Mouse (Mus musculus) hindbrain, embryonic 14.5 days (tissue): Measurements from ENCODE around the gene Mvb12b. TPM values are rescaled to one million over a fixed set of nuclear protein-coding genes. Genes with fewer than 3 reads are reported as not detected.

ENCODE experiments used
- ATAC-seq: fragments of 200-750 bp; cut with Nextera tagmentation; 2 replicates; pipeline ENCODE4 v1.8.0; 2017; ENCODE audit warnings: moderate number of reproducible peaks, mild to moderate bottlenecking, moderate TSS enrichment, moderate library complexity; ENCODE audit not compliant: low FRiP score
- DNase-seq: peaks from one replicate; pipeline ENCODE4 v3.0.0-alpha.2; 2015; ENCODE audit warnings: low spot score
- H3K27ac ChIP-seq: fragments of 300-500 bp; sonication (generic); 2 replicates; pipeline ENCODE4 v1.5.1; 2014; ENCODE audit warnings: mild to moderate bottlenecking, moderate library complexity
- H3K27me3 ChIP-seq: fragments of 300-500 bp; sonication (generic); 2 replicates; pipeline ENCODE4 v1.6.1; 2014; ENCODE audit warnings: mild to moderate bottlenecking, low read length, mixed read lengths; ENCODE audit not compliant: control insufficient read depth, insufficient read depth
- H3K36me3 ChIP-seq: fragments of 300-500 bp; sonication (generic); replicated peaks from 2 replicates; pipeline ENCODE4 v1.6.1; 2014; ENCODE audit not compliant: control insufficient read depth, insufficient read depth
- H3K4me1 ChIP-seq: fragments of 300-500 bp; sonication (generic); replicated peaks from 2 replicates; pipeline ENCODE4 v1.6.1; 2014; ENCODE audit warnings: antibody characterized with exemption, low read length, mixed read lengths; ENCODE audit not compliant: control insufficient read depth, insufficient read depth
- H3K4me2 ChIP-seq: fragments of 300-500 bp; sonication (generic); replicated peaks from 2 replicates; pipeline ENCODE4 v1.6.1; 2014; ENCODE audit warnings: mild to moderate bottlenecking, moderate library complexity
- H3K4me3 ChIP-seq: fragments of 300-500 bp; sonication (generic); replicated peaks from 2 replicates; pipeline ENCODE4 v1.5.1; 2014; ENCODE audit warnings: mild to moderate bottlenecking, low read length
- H3K9ac ChIP-seq: fragments of 300-500 bp; sonication (generic); 2 replicates; pipeline ENCODE4 v1.6.1; 2014
- H3K9me3 ChIP-seq: fragments of 300-500 bp; sonication (generic); 2 replicates; pipeline ENCODE4 v1.6.1; 2016; ENCODE audit warnings: low read length; ENCODE audit not compliant: control insufficient read depth
- WGBS: fragments of 180-500 bp; shearing (Covaris S2); extraction: QIAGEN DNeasy Blood & Tissue Kit; methylation state at CpG from one replicate; pipeline ENCODE4 v1.1.7; 2014; 5-methylcytosine and 5-hydroxymethylcytosine counted together
- polyA plus RNA-seq: library from polyadenylated mRNA; unstranded; fragments of >200 nt; fragmentation: Nextera tagmentation; extraction: Ambion mirVana; gene quantifications from 2 replicates; pipeline ENCODE4 v1.2.1, GENCODE M21; 2014

Mvb12b gene
- polyA plus RNA-seq, 1 experiment from 2014 or later: 48.0 TPM

DNA sequence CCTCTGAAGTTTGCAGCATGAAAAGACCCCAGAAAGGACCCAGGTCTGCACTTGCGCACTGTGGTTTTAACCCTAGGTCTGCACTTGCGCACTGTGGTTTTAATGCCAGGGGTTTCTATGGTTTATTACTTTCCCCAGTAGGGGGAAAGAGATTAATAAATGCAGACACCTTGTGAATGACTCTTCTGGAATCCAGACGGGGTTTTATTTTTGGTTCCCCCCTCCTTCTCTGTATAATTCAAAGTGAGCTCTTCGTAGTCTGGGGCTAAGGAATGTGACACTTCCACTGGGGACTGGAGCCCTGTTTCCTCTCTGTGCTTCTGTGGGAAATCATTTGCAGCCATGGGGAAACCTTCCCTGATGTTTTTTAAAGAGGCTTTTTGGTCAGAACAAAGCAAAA lies 113.6 kb downstream of the Mvb12b start:
- DNase-seq (no peak), ATAC-seq (no peak)
- peaks cover 11% of the 10 kb centered on the region for H3K36me3 ChIP-seq
- no peak overlapping the region for H3K4me3 ChIP-seq
- H3K4me2 ChIP-seq: no peak overlapping the region
- no peak overlapping the region for H3K9ac ChIP-seq
- 51% methylated on average over 4 of the region's 4 CpGs for WGBS
- H3K27me3 ChIP-seq: no peaks in the 10 kb centered on the region
- peaks cover 34% of the 10 kb centered on the region for H3K4me1 ChIP-seq
- peak overlapping the region; percentile 30; the same call in 1 of the 2 replicates for H3K27ac ChIP-seq
- H3K9me3 ChIP-seq: 0 out of 2 replicates have a peak, but pooled peaks cover 4% of the 10 kb centered on the region

DNA sequence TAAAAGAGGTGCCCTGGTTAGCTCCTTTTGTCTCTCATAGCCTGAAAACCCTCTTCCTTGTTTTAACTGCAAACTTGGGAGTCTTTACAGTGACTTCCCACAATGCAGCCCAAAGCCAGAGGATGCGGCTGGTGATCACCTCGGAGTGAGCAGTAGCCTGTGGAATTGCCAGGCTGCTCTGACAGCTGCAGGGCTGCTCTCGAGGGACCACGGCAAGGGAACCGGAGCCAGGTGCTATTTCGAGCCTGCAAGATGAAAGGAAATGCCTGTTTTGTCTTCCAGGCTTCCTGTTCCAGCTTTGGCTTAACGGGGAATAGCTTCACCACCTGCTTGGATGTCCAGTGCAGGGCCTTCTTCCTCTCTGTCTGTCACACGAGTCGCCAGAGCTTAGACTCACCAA lies 115.3 kb downstream of the Mvb12b start:
- peak overlapping the region; percentile 66 for H3K27ac ChIP-seq
- peaks cover 3% of the 10 kb centered on the region for H3K36me3 ChIP-seq
- H3K27me3 ChIP-seq: no peaks in the 10 kb centered on the region
- H3K9ac ChIP-seq: no peak overlapping the region; the same call in 1 of the 2 replicates
- H3K4me2 ChIP-seq: no peak overlapping the region
- ATAC-seq (no peak), DNase-seq (no peak)
- H3K9me3 ChIP-seq: no peaks in the 10 kb centered on the region
- H3K4me3 ChIP-seq: no peak overlapping the region
- 30% methylated on average over 9 of the region's 9 CpGs for WGBS
- peaks cover 34% of the 10 kb centered on the region for H3K4me1 ChIP-seq

DNA sequence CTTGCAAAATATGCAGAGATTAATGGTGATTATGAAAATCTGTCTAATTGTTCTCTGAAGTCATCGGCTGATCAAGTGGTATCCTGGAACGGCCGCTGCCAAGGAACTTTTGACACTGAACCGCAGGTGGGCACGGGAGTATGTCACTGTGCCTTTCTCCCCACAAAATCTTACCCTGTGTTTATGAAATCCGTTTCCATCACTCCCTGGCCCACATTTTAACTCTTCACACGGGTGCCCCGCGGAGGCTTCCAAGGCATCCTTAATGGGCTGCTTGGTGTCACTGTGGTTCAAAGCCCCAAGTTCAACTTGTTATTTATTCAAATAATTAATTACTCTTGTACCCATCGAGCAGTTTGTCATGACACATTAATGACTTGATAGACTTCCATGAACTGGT lies 116.4 kb downstream of the Mvb12b start:
- H3K27me3 ChIP-seq: no peaks in the 10 kb centered on the region
- H3K9me3 ChIP-seq: no peaks in the 10 kb centered on the region
- H3K4me1 ChIP-seq: peaks cover 34% of the 10 kb centered on the region
- no peak overlapping the region; the same call in 1 of the 2 replicates for H3K27ac ChIP-seq
- DNase-seq (no peak), ATAC-seq (no peak)
- no peak overlapping the region for H3K4me2 ChIP-seq
- H3K4me3 ChIP-seq: no peak overlapping the region
- 46% methylated on average over 10 of the region's 10 CpGs for WGBS
- no peak overlapping the region for H3K9ac ChIP-seq
- no peaks in the 10 kb centered on the region for H3K36me3 ChIP-seq

DNA sequence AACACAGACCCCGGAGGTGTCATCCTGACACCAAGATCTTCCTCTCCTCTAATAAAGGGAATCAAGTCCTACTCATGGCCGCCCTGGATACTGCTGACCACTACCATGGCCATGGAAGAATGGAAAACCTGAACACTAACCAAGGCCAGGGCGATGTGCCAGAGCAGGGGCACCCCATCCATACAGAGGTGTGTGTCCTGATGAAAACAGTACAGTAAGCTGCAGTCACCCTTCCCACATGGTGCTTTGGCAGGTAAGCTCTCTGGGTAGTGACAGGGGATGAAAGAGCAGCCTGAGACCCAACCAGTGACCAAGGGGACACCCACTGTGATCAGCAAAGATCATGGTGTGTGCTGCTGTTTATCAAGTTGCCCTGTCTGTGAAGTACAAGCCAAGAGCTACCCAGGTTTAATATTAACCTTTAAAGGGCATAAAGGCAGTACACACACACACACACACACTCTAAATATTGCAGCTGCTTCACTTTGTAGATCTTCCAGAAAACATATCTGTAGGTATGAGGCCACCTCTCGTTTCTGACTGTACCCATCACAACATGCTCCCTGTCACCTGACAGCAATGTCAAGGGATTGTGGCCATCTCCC lies 117.1 kb downstream of the Mvb12b start:
- Histone ChIP-seq H3K4me2 (no peak overlapping the region), H3K27me3 (no peaks in the 10 kb centered on the region), H3K4me1 (peaks cover 34% of the 10 kb centered on the region), H3K27ac (no peak overlapping the region), H3K9ac (no peak overlapping the region), H3K36me3 (no peaks in the 10 kb centered on the region), H3K9me3 (no peaks in the 10 kb centered on the region), H3K4me3 (no peak overlapping the region)
- DNase-seq: no peak
- no peak for ATAC-seq
- 86% methylated on average over 4 of the region's 4 CpGs for WGBS

DNA sequence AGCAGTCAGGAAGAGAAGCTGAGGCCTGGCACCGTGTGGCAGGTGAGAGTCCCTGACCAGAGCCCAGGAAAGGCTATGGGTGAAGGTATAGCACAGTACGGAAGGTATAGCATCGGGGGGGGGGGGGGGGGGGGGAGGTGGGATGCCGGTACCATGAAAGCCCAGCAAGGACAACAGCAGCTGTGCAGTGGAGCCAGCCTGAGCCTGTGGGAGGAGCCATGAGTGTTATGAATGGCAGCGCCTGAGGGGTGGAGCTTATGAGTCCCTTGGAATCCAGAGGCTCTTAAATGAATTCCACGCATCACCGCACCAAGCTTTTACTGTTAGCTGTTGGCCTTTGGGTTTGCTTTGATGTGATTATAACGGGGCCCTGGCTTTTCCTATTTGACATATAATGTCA lies 123.3 kb downstream of the Mvb12b start:
- no peak overlapping the region for H3K9ac ChIP-seq
- H3K36me3 ChIP-seq: peaks cover 7% of the 10 kb centered on the region; the same call in 1 of the 2 replicates
- no peak overlapping the region for H3K4me3 ChIP-seq
- DNase-seq (no peak), ATAC-seq (peak; percentile 28; the same call in 1 of the 2 replicates)
- WGBS: 28% methylated on average over 6 of the region's 8 CpGs
- no peak overlapping the region for H3K4me2 ChIP-seq
- H3K27ac ChIP-seq: no peak overlapping the region
- no peaks in the 10 kb centered on the region for H3K9me3 ChIP-seq
- H3K27me3 ChIP-seq: no peaks in the 10 kb centered on the region
- peaks cover 21% of the 10 kb centered on the region for H3K4me1 ChIP-seq

DNA sequence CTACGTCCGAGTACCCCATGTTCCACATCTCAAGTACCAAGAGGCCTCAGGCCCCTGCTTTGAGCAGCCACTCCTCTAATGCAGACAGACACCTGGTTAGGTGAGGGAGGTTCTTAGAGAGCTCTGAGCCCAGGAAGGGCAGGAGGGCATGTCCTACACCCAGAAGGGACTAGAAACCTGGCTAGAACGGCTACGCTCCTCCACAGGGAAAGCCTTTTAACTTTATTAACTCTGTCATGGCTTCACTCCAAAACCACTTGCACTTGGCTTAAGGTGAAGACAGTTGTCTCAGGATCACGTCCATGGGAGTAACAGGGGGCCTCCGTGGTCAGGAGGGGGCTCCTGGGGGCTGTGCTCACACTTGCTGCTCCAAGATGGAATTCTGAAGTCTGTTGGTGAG lies 125.5 kb downstream of the Mvb12b start:
- ATAC-seq (no peak), DNase-seq (no peak)
- Histone ChIP-seq H3K4me2 (no peak overlapping the region), H3K9ac (no peak overlapping the region), H3K4me1 (peaks cover 31% of the 10 kb centered on the region), H3K27me3 (no peaks in the 10 kb centered on the region), H3K36me3 (peaks cover 7% of the 10 kb centered on the region; the same call in 1 of the 2 replicates), H3K9me3 (no peaks in the 10 kb centered on the region), H3K27ac (no peak overlapping the region), H3K4me3 (no peak overlapping the region)
- WGBS: 72% methylated on average over 6 of the region's 6 CpGs

DNA sequence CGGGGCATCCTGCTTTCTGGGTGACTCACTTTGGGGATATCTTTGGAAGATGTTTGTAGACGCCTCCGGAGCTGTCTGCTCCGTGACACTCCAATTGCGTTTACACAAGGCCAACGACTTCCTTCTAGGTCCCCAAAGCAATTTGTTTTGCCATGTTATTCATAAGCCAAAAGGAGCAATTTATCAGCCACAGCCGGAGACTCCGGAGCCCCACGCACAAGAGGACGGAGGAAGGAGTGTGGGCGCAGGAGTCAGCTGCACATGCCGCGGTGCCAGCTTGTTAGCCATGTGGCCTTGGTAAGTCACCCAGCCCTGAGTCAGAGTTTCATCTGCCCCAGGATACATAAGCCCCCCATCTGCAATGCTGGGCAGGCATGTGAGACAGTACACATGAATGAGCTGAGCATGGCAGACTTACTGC lies 127.2 kb downstream of the Mvb12b start:
- ATAC-seq (no peak), DNase-seq (no peak)
- Histone ChIP-seq H3K4me2 (no peak overlapping the region), H3K27me3 (no peaks in the 10 kb centered on the region), H3K9me3 (no peaks in the 10 kb centered on the region), H3K4me3 (no peak overlapping the region), H3K36me3 (peaks cover 7% of the 10 kb centered on the region; the same call in 1 of the 2 replicates), H3K4me1 (peaks cover 33% of the 10 kb centered on the region), H3K27ac (no peak overlapping the region), H3K9ac (no peak overlapping the region)
- WGBS: 45% methylated on average over 13 of the region's 13 CpGs

DNA sequence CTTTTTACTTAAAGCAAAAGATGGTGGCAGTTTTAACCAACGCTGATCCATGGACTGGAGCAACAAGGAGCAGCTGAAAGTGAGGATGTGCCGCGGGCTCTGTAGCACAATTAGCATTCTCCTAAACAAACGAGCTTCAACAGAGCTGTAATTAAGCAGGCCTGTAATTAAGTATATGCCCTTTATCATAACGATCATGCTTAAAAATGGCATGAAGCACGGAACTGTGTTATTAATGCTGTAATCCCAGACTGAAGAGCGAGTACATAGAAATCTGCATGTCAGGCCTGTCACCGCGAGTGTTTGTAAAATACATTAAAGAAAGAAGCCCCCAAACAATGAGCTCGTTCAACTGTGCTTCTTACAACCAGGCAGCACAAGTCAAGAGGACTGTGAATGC lies 128.3 kb downstream of the Mvb12b start:
- H3K27me3 ChIP-seq: no peaks in the 10 kb centered on the region
- H3K9me3 ChIP-seq: no peaks in the 10 kb centered on the region
- 0 out of 2 replicates have a peak overlapping the region, but pooled peaks have one; percentile 3 for H3K4me2 ChIP-seq
- peak overlapping the region; percentile 75 for H3K27ac ChIP-seq
- DNase-seq (peak; percentile 50), ATAC-seq (no peak)
- H3K9ac ChIP-seq: peak overlapping the region; percentile 18; the same call in 1 of the 2 replicates
- WGBS: 33% methylated on average over 10 of the region's 10 CpGs
- peaks cover 44% of the 10 kb centered on the region for H3K4me1 ChIP-seq
- H3K36me3 ChIP-seq: peaks cover 7% of the 10 kb centered on the region
- H3K4me3 ChIP-seq: no peak overlapping the region

DNA sequence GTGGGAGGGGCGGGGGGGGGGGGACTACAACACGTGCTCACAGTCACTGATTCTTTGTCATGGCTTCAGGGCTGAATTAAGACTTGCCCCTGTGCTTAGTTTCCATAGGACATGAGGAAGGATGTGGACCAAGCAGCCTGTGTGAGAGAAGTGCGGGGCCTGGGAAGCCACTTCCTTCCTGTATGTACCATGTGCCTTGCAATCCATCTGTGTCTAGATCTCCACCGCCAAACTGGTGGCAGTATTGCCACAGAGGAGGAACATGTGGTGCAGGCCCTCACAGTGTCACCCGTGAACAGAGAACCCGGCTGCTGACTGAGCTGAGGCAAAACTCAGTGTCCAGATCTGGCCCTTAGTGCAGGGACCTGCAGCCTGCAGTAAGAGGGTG lies 132.1 kb downstream of the Mvb12b start:
- peaks cover 6% of the 10 kb centered on the region; the same call in 1 of the 2 replicates for H3K36me3 ChIP-seq
- no peak overlapping the region for H3K4me3 ChIP-seq
- H3K9me3 ChIP-seq: no peaks in the 10 kb centered on the region
- ATAC-seq (no peak), DNase-seq (no peak)
- H3K9ac ChIP-seq: no peak overlapping the region
- H3K4me2 ChIP-seq: no peak overlapping the region
- H3K27me3 ChIP-seq: no peaks in the 10 kb centered on the region
- peaks cover 60% of the 10 kb centered on the region for H3K4me1 ChIP-seq
- no peak overlapping the region for H3K27ac ChIP-seq
- 63% methylated on average over 6 of the region's 6 CpGs for WGBS
